Mouse (Mus musculus) stomach, adult 2 months (tissue): Measurements from ENCODE around the gene BC048671. TPM values are rescaled to one million over a fixed set of nuclear protein-coding genes. Genes with fewer than 3 reads are reported as not detected.

ENCODE experiments used
- polyA plus RNA-seq: library from polyadenylated mRNA; depleted of rRNA; stranded (reverse); fragments of >200 nt; gene quantifications from 2 replicates; pipeline ENCODE4 v1.2.3, GENCODE M21; 2012; rRNA removed

The BC048671 gene
- polyA plus RNA-seq: not detected in 2 replicates

DNA sequence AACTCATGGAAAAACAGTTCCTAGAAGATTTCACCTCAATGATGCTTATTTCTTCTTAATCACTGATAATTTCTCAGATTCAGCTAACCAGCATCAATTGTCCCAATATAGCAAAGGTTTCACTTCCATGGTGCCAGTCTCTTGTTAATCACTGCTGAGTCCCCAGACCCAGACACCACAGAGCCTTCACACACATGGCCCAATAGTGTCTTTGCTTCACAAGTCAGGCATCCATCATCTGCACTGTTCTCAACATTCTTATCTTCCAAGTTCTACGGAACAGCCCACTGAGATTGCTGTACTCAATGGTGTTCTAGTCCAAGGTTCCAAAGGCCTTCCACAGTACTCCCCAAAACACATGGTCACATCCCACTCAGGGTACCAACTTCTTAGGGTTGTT, at the start of gene BC048671:
BC048671 (plus strand) TSS at position 301 of the 400 bp plus-strand sequence.

GRCm38 (mm10) chr6:90324991-90325390, 24.0 kb downstream of the BC048671 start, which contains the start of gene Chst13:
Gene Chst13, minus strand, starts transcription at chr6:90325185.

GRCm38 (mm10) chr6:90332561-90333425, 31.8 kb downstream of the BC048671 start, which contains the start of gene Uroc1:
Gene Uroc1, plus strand, starts transcription at chr6:90333284.

Other genes starting within 250 kb of the BC048671 start
- not detected in 2 replicates for gene Vmn1r49, start 222.7 kb upstream of the BC048671 start, polyA plus RNA-seq
- not detected in 2 replicates for gene Vmn1r50, start 199.8 kb upstream of the BC048671 start, polyA plus RNA-seq
- not detected in 2 replicates for gene Vmn1r51, start 178.6 kb upstream of the BC048671 start, polyA plus RNA-seq
- gene Vmn1r52, start 126.4 kb upstream of the BC048671 start, polyA plus RNA-seq: not detected in 2 replicates
- not detected in 2 replicates for gene V1ra8, start 98.4 kb upstream of the BC048671 start, polyA plus RNA-seq
- gene Vmn1r53, start 76.8 kb upstream of the BC048671 start, polyA plus RNA-seq: 0.17 TPM in 1 of 2 replicates, not detected in the other
- not detected in 2 replicates for gene Vmn1r54, start 54.9 kb upstream of the BC048671 start, polyA plus RNA-seq
- gene Chst13, start 24.0 kb downstream of the BC048671 start, polyA plus RNA-seq: 0.51 and 1.1 TPM in 2 replicates
- gene Uroc1, start 32.1 kb downstream of the BC048671 start, polyA plus RNA-seq: 0.04 TPM in 1 of 2 replicates, not detected in the other
- gene Zxdc, start 68.3 kb downstream of the BC048671 start, polyA plus RNA-seq: 10.9 and 13.8 TPM in 2 replicates
- gene Cfap100, start 127.6 kb downstream of the BC048671 start, polyA plus RNA-seq: 0.03 and 0.35 TPM in 2 replicates
- 20.5 and 34.9 TPM in 2 replicates for gene Klf15, start 161.4 kb downstream of the BC048671 start, polyA plus RNA-seq
- gene Aldh1l1, start 185.2 kb downstream of the BC048671 start, polyA plus RNA-seq: 11.0 and 11.8 TPM in 2 replicates